24 mouse cellular contexts compared by ENCODE assay signal in the genomic region with DNA sequence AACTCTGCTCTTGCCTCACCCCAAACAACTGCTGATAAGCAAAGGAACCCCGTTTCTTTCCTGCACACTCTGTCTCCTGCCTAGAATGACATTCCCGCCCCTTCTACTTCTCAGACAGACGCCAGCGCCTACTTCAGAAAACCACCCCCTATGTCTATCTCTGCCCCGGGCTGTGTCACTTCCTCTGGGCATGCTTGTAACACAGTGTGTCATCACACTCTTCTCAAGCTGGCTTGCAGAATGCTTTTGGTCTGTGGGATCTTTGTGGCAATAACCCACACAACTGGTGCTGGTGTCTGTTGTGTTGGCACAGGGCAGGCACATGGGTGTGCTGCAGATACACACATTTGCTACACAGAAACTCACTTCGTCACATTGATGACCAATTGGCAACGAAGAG. TPM values are rescaled to one million over a fixed set of nuclear protein-coding genes. Genes with fewer than 3 reads are reported as not detected.
DNase-seq lines count a peak whose midpoint lies in the region; ATAC-seq and TF ChIP-seq lines count a peak whose summit lies in the region.
"Had no signal": no experiment of that assay in that cellular context is flagged by ENCODE, and none has a peak within 500 bp of the region (broad histone marks: within the 10 kb centered on the region; RNA-seq: fewer than 3 reads in every experiment).

No protein-coding gene starts in this region.

- no peak for TF ChIP-seq EP300 in liver, postnatal 0 days (IDR thresholded peaks at IDR 0.05; ENCODE audit: low read depth)

- H3K27ac ChIP-seq in forebrain, postnatal 0 days (ENCODE audit: low read depth, low read length), result no peak overlapping the region
- H3K27ac ChIP-seq in forebrain, embryonic 15.5 days (replicated peaks), result no peak overlapping the region
- peak overlapping the region; percentile 39; the same call in 1 of the 2 replicates for H3K27ac ChIP-seq in liver, postnatal 0 days (ENCODE audit: low read depth)
- no peak overlapping the region for H3K27ac ChIP-seq in liver, embryonic 12.5 days
- H3K27ac ChIP-seq: forebrain, embryonic 12.5 days; hindbrain, postnatal 0 days; midbrain, embryonic 13.5 days had no signal

- no peak overlapping the region for H3K9ac ChIP-seq in forebrain, postnatal 0 days
- H3K9ac ChIP-seq in forebrain, embryonic 15.5 days (replicated peaks), result no peak overlapping the region
- no peak overlapping the region for H3K9ac ChIP-seq in liver, postnatal 0 days (replicated peaks)
- H3K9ac ChIP-seq in liver, embryonic 12.5 days, result no peak overlapping the region
- H3K9ac ChIP-seq: forebrain, embryonic 12.5 days; midbrain, embryonic 13.5 days had no signal

- no peaks in the 10 kb centered on the region for H3K27me3 ChIP-seq in forebrain, postnatal 0 days (ENCODE audit: insufficient read depth, low read length)
- no peaks in the 10 kb centered on the region for H3K27me3 ChIP-seq in forebrain, embryonic 15.5 days
- H3K27me3 ChIP-seq in liver, postnatal 0 days (ENCODE audit: insufficient read depth, low read length), result no peaks in the 10 kb centered on the region
- H3K27me3 ChIP-seq in liver, embryonic 12.5 days (replicated peaks), result no peaks in the 10 kb centered on the region
- H3K27me3 ChIP-seq: forebrain, embryonic 12.5 days; midbrain, embryonic 13.5 days had no signal

- H3K4me2 ChIP-seq in forebrain, postnatal 0 days (ENCODE audit: low read depth), result no peak overlapping the region
- no peak overlapping the region for H3K4me2 ChIP-seq in forebrain, embryonic 15.5 days (replicated peaks)
- H3K4me2 ChIP-seq in liver, postnatal 0 days (ENCODE audit: low read depth, low read length), result no peak overlapping the region
- H3K4me2 ChIP-seq in liver, embryonic 12.5 days, result no peak overlapping the region
- H3K4me2 ChIP-seq: forebrain, embryonic 12.5 days; midbrain, embryonic 13.5 days had no signal

- H3K36me3 ChIP-seq in forebrain, postnatal 0 days (ENCODE audit: insufficient read depth), result no peaks in the 10 kb centered on the region
- no peaks in the 10 kb centered on the region for H3K36me3 ChIP-seq in forebrain, embryonic 15.5 days
- no peaks in the 10 kb centered on the region for H3K36me3 ChIP-seq in liver, postnatal 0 days (replicated peaks; ENCODE audit: insufficient read depth, low read length)
- no peaks in the 10 kb centered on the region for H3K36me3 ChIP-seq in liver, embryonic 12.5 days
- H3K36me3 ChIP-seq: forebrain, embryonic 12.5 days; midbrain, embryonic 13.5 days had no signal

- 0 out of 2 replicates have a peak, but pooled peaks have one; percentile 12 for ATAC-seq in forebrain, postnatal 0 days
- no peak for ATAC-seq in forebrain, embryonic 15.5 days (replicated peaks)
- ATAC-seq in liver, postnatal 0 days, result no peak
- ATAC-seq in liver, embryonic 12.5 days, result no peak
- ATAC-seq in monocyte, adult 5-6 weeks (replicated peaks; ENCODE audit: insufficient number of reproducible peaks, low FRiP score, low TSS enrichment, poor library complexity, severe bottlenecking), result no peak
- ATAC-seq: hindbrain, postnatal 0 days; midbrain, embryonic 13.5 days had no signal

- no peak for DNase-seq in forebrain, postnatal 0 days
- DNase-seq in liver, postnatal 0 days, result no peak
- DNase-seq in frontal cortex, adult 2 months (ENCODE audit: extremely low spot score in 1 of 2, low spot score in 1 of 2), result peak; percentile 22 to 70
- peak; percentile 42 to 67 for DNase-seq in natural killer cell, adult 2 months (ENCODE audit: low spot score in 2 of 2)
- no peak for DNase-seq in urinary bladder, postnatal 25 days (ENCODE audit: low spot score)
- DNase-seq: cerebellum, adult 18-20 months; gastrocnemius, postnatal 14 days; heart, postnatal 36 days; kidney, adult 18-20 months; kidney, postnatal 14 days; liver; lung, postnatal 14 days had no signal

- H3K9me3 ChIP-seq in forebrain, postnatal 0 days (ENCODE audit: low read length), result no peaks in the 10 kb centered on the region
- H3K9me3 ChIP-seq in forebrain, embryonic 15.5 days, result no peaks in the 10 kb centered on the region
- no peaks in the 10 kb centered on the region for H3K9me3 ChIP-seq in liver, postnatal 0 days (ENCODE audit: low read length)
- H3K9me3 ChIP-seq in liver, embryonic 12.5 days (replicated peaks), result no peaks in the 10 kb centered on the region
- H3K9me3 ChIP-seq: forebrain, embryonic 12.5 days; midbrain, embryonic 13.5 days had no signal

- no peak for TF ChIP-seq CTCF in forebrain, postnatal 0 days (IDR thresholded peaks at IDR 0.05; ENCODE audit: low read depth)
- no peak for TF ChIP-seq CTCF in liver, postnatal 0 days (IDR thresholded peaks at IDR 0.05; ENCODE audit: low read depth)

- no peak overlapping the region for H3K4me3 ChIP-seq in forebrain, postnatal 0 days (ENCODE audit: low read depth, low read length)
- no peak overlapping the region for H3K4me3 ChIP-seq in forebrain, embryonic 15.5 days
- no peak overlapping the region for H3K4me3 ChIP-seq in liver, postnatal 0 days (ENCODE audit: low read depth, low read length)
- no peak overlapping the region for H3K4me3 ChIP-seq in liver, embryonic 12.5 days
- H3K4me3 ChIP-seq: forebrain, embryonic 12.5 days; midbrain, embryonic 13.5 days had no signal

- 82% methylated on average over 7 of the region's 7 CpGs for WGBS in forebrain, postnatal 0 days
- WGBS in forebrain, embryonic 15.5 days, result 81% methylated on average over 7 of the region's 7 CpGs
- 50% methylated on average over 7 of the region's 7 CpGs for whole genome bisulfite sequencing in liver, postnatal 0 days (ENCODE audit: insufficient replicate concordance)
- 39% methylated on average over 7 of the region's 7 CpGs for WGBS in liver, embryonic 12.5 days (ENCODE audit: insufficient replicate concordance)

- H3K4me1 ChIP-seq in forebrain, postnatal 0 days (ENCODE audit: insufficient read depth), result no peaks in the 10 kb centered on the region
- H3K4me1 ChIP-seq in forebrain, embryonic 15.5 days, result no peaks in the 10 kb centered on the region
- H3K4me1 ChIP-seq in liver, postnatal 0 days (ENCODE audit: insufficient read depth), result peaks cover 7% of the 10 kb centered on the region
- no peaks in the 10 kb centered on the region; the same call in 1 of the 2 replicates for H3K4me1 ChIP-seq in liver, embryonic 12.5 days
- H3K4me1 ChIP-seq: forebrain, embryonic 12.5 days; midbrain, embryonic 13.5 days had no signal

RNA-seq across cellular contexts. Expression of gene Serpina11, which starts 3.2 kb away (rescaled TPM):
- total RNA-seq in forebrain, postnatal 0 days (2014; rRNA removed), result not detected in 2 replicates
- not detected in 2 replicates for polyA plus RNA-seq in forebrain, postnatal 0 days (2015; fragmentation: Nextera tagmentation; extraction: Ambion mirVana)
- not detected in 2 replicates for polyA plus RNA-seq in forebrain, embryonic 15.5 days (2015; fragmentation: Nextera tagmentation; extraction: Ambion mirVana)
- 224 and 244 TPM in 2 replicates for polyA plus RNA-seq in liver, postnatal 0 days (2015; fragmentation: Nextera tagmentation; extraction: Ambion mirVana)
- 2.9 and 3.2 TPM in 2 replicates for polyA plus RNA-seq in liver, embryonic 12.5 days (2016; fragmentation: Nextera tagmentation; extraction: Ambion mirVana)
- not detected in 2 replicates for polyA plus RNA-seq in frontal cortex, adult 2 months (2012; rRNA removed)
- 0.48 to 1.6 TPM in 2 of 3 replicates, not detected in the other for total RNA-seq in monocyte, adult 5-6 weeks (2017)
- total RNA-seq: gastrocnemius, postnatal 14 days; heart, postnatal 36 days; hindbrain, postnatal 0 days; left cerebral cortex, postnatal 14 days had no signal
- polyA plus RNA-seq: brain, embryonic 14.5 days; cortical plate, adult 2 months; embryonic facial prominence, embryonic 14.5 days; forebrain, embryonic 12.5 days; midbrain, embryonic 13.5 days; testis, adult 2 months; urinary bladder, adult 2 months had no signal

RNA-seq across cellular contexts. Expression of gene Serpina9, which starts 20.6 kb away (rescaled TPM):
- total RNA-seq in forebrain, postnatal 0 days (2014; rRNA removed), result 0.38 TPM in 1 of 2 replicates, not detected in the other
- polyA plus RNA-seq in forebrain, postnatal 0 days (2015; fragmentation: Nextera tagmentation; extraction: Ambion mirVana), result 0.15 and 0.23 TPM in 2 replicates
- polyA plus RNA-seq in forebrain, embryonic 15.5 days (2015; fragmentation: Nextera tagmentation; extraction: Ambion mirVana), result not detected in 2 replicates
- polyA plus RNA-seq in liver, postnatal 0 days (2015; fragmentation: Nextera tagmentation; extraction: Ambion mirVana), result 0.05 and 0.06 TPM in 2 replicates
- not detected in 2 replicates for polyA plus RNA-seq in liver, embryonic 12.5 days (2016; fragmentation: Nextera tagmentation; extraction: Ambion mirVana)
- polyA plus RNA-seq in frontal cortex, adult 2 months (2012; rRNA removed), result 1.5 TPM in 2 replicates
- not detected in 3 replicates for total RNA-seq in monocyte, adult 5-6 weeks (2017)
- total RNA-seq: gastrocnemius, postnatal 14 days; heart, postnatal 36 days; hindbrain, postnatal 0 days had no signal
- polyA plus RNA-seq: forebrain, embryonic 12.5 days; midbrain, embryonic 13.5 days; urinary bladder, adult 2 months had no signal

RNA-seq across cellular contexts. Expression of gene Serpina1e, which starts 34.2 kb away (rescaled TPM):
- not detected in 2 replicates for total RNA-seq in forebrain, postnatal 0 days (2014; rRNA removed)
- polyA plus RNA-seq in forebrain, postnatal 0 days (2015; fragmentation: Nextera tagmentation; extraction: Ambion mirVana), result not detected in 2 replicates
- 1.5 TPM in 1 of 2 replicates, not detected in the other for polyA plus RNA-seq in forebrain, embryonic 15.5 days (2015; fragmentation: Nextera tagmentation; extraction: Ambion mirVana)
- 4,259 and 4,481 TPM in 2 replicates for polyA plus RNA-seq in liver, postnatal 0 days (2015; fragmentation: Nextera tagmentation; extraction: Ambion mirVana)
- polyA plus RNA-seq in liver, embryonic 12.5 days (2016; fragmentation: Nextera tagmentation; extraction: Ambion mirVana), result 39.1 and 44.7 TPM in 2 replicates
- polyA plus RNA-seq in frontal cortex, adult 2 months (2012; rRNA removed), result 0.34 TPM in 1 of 2 replicates, not detected in the other
- not detected in 3 replicates for total RNA-seq in monocyte, adult 5-6 weeks (2017)
- total RNA-seq: gastrocnemius, postnatal 14 days; hindbrain, postnatal 0 days; left cerebral cortex, postnatal 14 days had no signal
- polyA plus RNA-seq: cortical plate, adult 2 months; embryonic facial prominence, embryonic 14.5 days; forebrain, embryonic 12.5 days; hindbrain, postnatal 0 days had no signal

RNA-seq across cellular contexts. Expression of gene Serpina12, which starts 51.3 kb away (rescaled TPM):
- total RNA-seq in forebrain, postnatal 0 days (2014; rRNA removed), result not detected in 2 replicates
- polyA plus RNA-seq in forebrain, postnatal 0 days (2015; fragmentation: Nextera tagmentation; extraction: Ambion mirVana), result not detected in 2 replicates
- not detected in 2 replicates for polyA plus RNA-seq in forebrain, embryonic 15.5 days (2015; fragmentation: Nextera tagmentation; extraction: Ambion mirVana)
- polyA plus RNA-seq in liver, postnatal 0 days (2015; fragmentation: Nextera tagmentation; extraction: Ambion mirVana), result 0.13 TPM in 2 replicates
- polyA plus RNA-seq in liver, embryonic 12.5 days (2016; fragmentation: Nextera tagmentation; extraction: Ambion mirVana), result not detected in 2 replicates
- not detected in 2 replicates for polyA plus RNA-seq in frontal cortex, adult 2 months (2012; rRNA removed)
- not detected in 3 replicates for total RNA-seq in monocyte, adult 5-6 weeks (2017)
- total RNA-seq: gastrocnemius, postnatal 14 days; heart, postnatal 36 days; hindbrain, postnatal 0 days; left cerebral cortex, postnatal 14 days had no signal
- polyA plus RNA-seq: brain, embryonic 14.5 days; cortical plate, adult 2 months; embryonic facial prominence, embryonic 14.5 days; forebrain, embryonic 12.5 days; hindbrain, postnatal 0 days; midbrain, embryonic 13.5 days; testis, adult 2 months; urinary bladder, adult 2 months had no signal

Comparison
In these comparisons a context has a peak if more than half of its experiments do, and no peak if none do; other contexts are left out.
1. RNA of gene Serpina11, which starts 3.2 kb away (polyA plus RNA-seq): 224 to 244 TPM in liver, postnatal 0 days; 2.9 to 3.2 TPM in liver, embryonic 12.5 days, not detected in forebrain, postnatal 0 days, not detected in forebrain, embryonic 15.5 days and not detected in frontal cortex, adult 2 months; every median in the first group is over 10 times any median in the second.
2. RNA of gene Serpina1e, which starts 34.2 kb away (polyA plus RNA-seq): 4,259 to 4,481 TPM in liver, postnatal 0 days; 39.1 to 44.7 TPM in liver, embryonic 12.5 days, not detected in forebrain, postnatal 0 days, 1.5 TPM in forebrain, embryonic 15.5 days and 0.34 TPM in frontal cortex, adult 2 months; every median in the first group is over 10 times any median in the second.
3. DNase-seq: peak in frontal cortex, adult 2 months (2 of 2) and natural killer cell, adult 2 months (2 of 2); none in forebrain, postnatal 0 days (single experiment), liver, postnatal 0 days (single experiment) and urinary bladder, postnatal 25 days (single experiment).